ENCODE assay signal across 8 mouse cellular contexts in genomic region chr15:79028237-79028738, GRCm38 (mm10). TPM values are rescaled to one million over a fixed set of nuclear protein-coding genes. Genes with fewer than 3 reads are reported as not detected.
DNase-seq lines count a peak whose midpoint lies in the region; ATAC-seq and TF ChIP-seq lines count a peak whose summit lies in the region.

Gene H1f0 (plus strand): TSS chr15:79028450.

- peak within 1 kb of the TSS; percentile 94 for H3K27ac ChIP-seq in forebrain, embryonic 15.5 days (replicated peaks)
- peak within 1 kb of the TSS; percentile 94 for H3K27ac ChIP-seq in liver, postnatal 0 days (ENCODE audit: low read depth)
- H3K27ac ChIP-seq in neural tube, embryonic 13.5 days (replicated peaks): peak within 1 kb of the TSS; percentile 98

- H3K36me3 ChIP-seq in E14TG2a.4 (ENCODE audit: insufficient read depth, low read length): no peaks in the 10 kb centered on the region; the same call in 1 of the 2 replicates
- no peaks in the 10 kb centered on the region for H3K36me3 ChIP-seq in forebrain, embryonic 15.5 days
- H3K36me3 ChIP-seq in liver, postnatal 0 days (replicated peaks; ENCODE audit: insufficient read depth, low read length): no peaks in the 10 kb centered on the region
- H3K36me3 ChIP-seq in neural tube, embryonic 13.5 days: no peaks in the 10 kb centered on the region

- ATAC-seq in cerebellum, adult (ENCODE audit: insufficient number of reproducible peaks, low FRiP score, low TSS enrichment): peak; percentile 82
- ATAC-seq in forebrain, embryonic 15.5 days (replicated peaks): peak; percentile 79
- peak; percentile 60 for ATAC-seq in liver, postnatal 0 days
- ATAC-seq in neural tube, embryonic 13.5 days (ENCODE audit: low read depth): peak; percentile 76

- intact Hi-C loops in heart, postnatal 14 days (cut with DNase I): no loop called here

- H3K9ac ChIP-seq in forebrain, embryonic 15.5 days (replicated peaks): peak within 1 kb of the TSS; percentile 83
- peak within 1 kb of the TSS; percentile 89 for H3K9ac ChIP-seq in liver, postnatal 0 days (replicated peaks)
- peak within 1 kb of the TSS; percentile 99 for H3K9ac ChIP-seq in neural tube, embryonic 13.5 days

- H3K27me3 ChIP-seq in E14TG2a.4 (ENCODE audit: insufficient read depth, low read length): peaks cover 62% of the 10 kb centered on the region
- H3K27me3 ChIP-seq in forebrain, embryonic 15.5 days: no peaks in the 10 kb centered on the region
- peaks cover 25% of the 10 kb centered on the region for H3K27me3 ChIP-seq in liver, postnatal 0 days (ENCODE audit: insufficient read depth, low read length)
- 0 out of 2 replicates have a peak, but pooled peaks cover 3% of the 10 kb centered on the region for H3K27me3 ChIP-seq in neural tube, embryonic 13.5 days

- peak; percentile 97 to 99 for DNase-seq in heart, postnatal 14 days
- DNase-seq in layer of hippocampus, adult 11-12 months (ENCODE audit: low spot score): peak; percentile 92
- peak; percentile 93 for DNase-seq in liver, postnatal 0 days
- peak; percentile 73 for DNase-seq in telencephalon, adult 2 months (ENCODE audit: low read depth, low spot score)

- WGBS in forebrain, embryonic 15.5 days: under 1% methylated on average over 52 of the region's 58 CpGs
- WGBS in liver, postnatal 0 days (ENCODE audit: insufficient replicate concordance): under 1% methylated on average over 49 of the region's 58 CpGs
- WGBS in neural tube, embryonic 13.5 days: under 1% methylated on average over 57 of the region's 58 CpGs

- no peak for TF ChIP-seq CTCF in E14TG2a.4 (conservative IDR thresholded peaks at IDR 0.05; ENCODE audit: low read length)
- TF ChIP-seq CTCF in liver, postnatal 0 days (IDR thresholded peaks at IDR 0.05; ENCODE audit: low read depth): no peak

- peak within 1 kb of the TSS; percentile 80 for H3K4me3 ChIP-seq in E14TG2a.4 (replicated peaks; ENCODE audit: low read length)
- peak within 1 kb of the TSS; percentile 83 for H3K4me3 ChIP-seq in forebrain, embryonic 15.5 days
- peak within 1 kb of the TSS; percentile 64 for H3K4me3 ChIP-seq in liver, postnatal 0 days (ENCODE audit: low read depth, low read length)
- H3K4me3 ChIP-seq in neural tube, embryonic 13.5 days: peak within 1 kb of the TSS; percentile 75

- TF ChIP-seq EP300 in liver, postnatal 0 days (IDR thresholded peaks at IDR 0.05; ENCODE audit: low read depth): no peak

- H3K4me1 ChIP-seq in E14TG2a.4 (replicated peaks; ENCODE audit: low read depth, low read length): peaks cover 57% of the 10 kb centered on the region
- H3K4me1 ChIP-seq in forebrain, embryonic 15.5 days: peaks cover 54% of the 10 kb centered on the region
- H3K4me1 ChIP-seq in liver, postnatal 0 days (ENCODE audit: insufficient read depth): peaks cover 25% of the 10 kb centered on the region
- H3K4me1 ChIP-seq in neural tube, embryonic 13.5 days (replicated peaks): peaks cover 67% of the 10 kb centered on the region

- H3K4me2 ChIP-seq in forebrain, embryonic 15.5 days (replicated peaks): peak within 1 kb of the TSS; percentile 96
- H3K4me2 ChIP-seq in liver, postnatal 0 days (ENCODE audit: low read depth, low read length): peak within 1 kb of the TSS; percentile 77
- H3K4me2 ChIP-seq in neural tube, embryonic 13.5 days: peak within 1 kb of the TSS; percentile 91

- no peaks in the 10 kb centered on the region for H3K9me3 ChIP-seq in E14TG2a.4 (ENCODE audit: low read length)
- no peaks in the 10 kb centered on the region for H3K9me3 ChIP-seq in forebrain, embryonic 15.5 days
- H3K9me3 ChIP-seq in liver, postnatal 0 days (ENCODE audit: low read length): no peaks in the 10 kb centered on the region
- no peaks in the 10 kb centered on the region for H3K9me3 ChIP-seq in neural tube, embryonic 13.5 days

RNA-seq across cellular contexts. Expression of gene H1f0, which starts in this region (rescaled TPM):
- 470 and 489 TPM in 2 replicates for polyA plus RNA-seq in forebrain, embryonic 15.5 days (2015; fragmentation: Nextera tagmentation; extraction: Ambion mirVana)
- total RNA-seq in heart, postnatal 14 days (2021): 100 to 1,000 TPM; 104 to 128 TPM
- polyA plus RNA-seq in liver, postnatal 0 days (2015; fragmentation: Nextera tagmentation; extraction: Ambion mirVana): 125 and 140 TPM in 2 replicates
- 275 and 287 TPM in 2 replicates for polyA plus RNA-seq in neural tube, embryonic 13.5 days (2015; fragmentation: Nextera tagmentation; extraction: Ambion mirVana)

Comparison
In these comparisons a context has a peak if more than half of its experiments do, and no peak if none do; other contexts are left out.
1. Peak in every context shown above with its lines: DNase-seq, ATAC-seq, H3K4me3 ChIP-seq and H3K27ac ChIP-seq.